Mouse (Mus musculus) C2C12 (cell line): ENCODE measurements at regions not wholly inside any gene's neighbourhood (a gene's known extent, or its start where the extent isn't known, plus 50 kb on each side); places are given as distances from the start of the nearest gene placed in this dataset.

Experiments used
- H3K27me3 ChIP-seq: one replicate; pipeline ENCODE4 v1.6.1; 2011; ENCODE audit not compliant: control insufficient read depth, insufficient read depth, insufficient read length
- H3K36me3 ChIP-seq: one replicate; pipeline ENCODE4 v1.6.1; 2011; ENCODE audit not compliant: control insufficient read depth, insufficient read depth
- H3K4me3 ChIP-seq: one replicate; pipeline ENCODE4 v1.5.1; 2011; ENCODE audit warnings: mild to moderate bottlenecking, control low read depth; ENCODE audit not compliant: poor library complexity, insufficient read depth, severe bottlenecking
- H3K79me2 ChIP-seq: one replicate; pipeline ENCODE4 v1.6.1; 2011; ENCODE audit not compliant: control insufficient read depth, insufficient read depth
- H3K79me3 ChIP-seq: one replicate; pipeline ENCODE4 v1.6.1; 2011; ENCODE audit warnings: low read depth, control low read depth
- H3ac ChIP-seq: one replicate; pipeline ENCODE3; 2011; ENCODE audit warnings: low read depth; ENCODE audit not compliant: control insufficient read depth, insufficient read length
- CEBPB ChIP-seq: IDR thresholded peaks from one replicate; pipeline ENCODE4 v1.6.1; 2011; ENCODE audit warnings: low read depth, mild to moderate bottlenecking, control low read depth, moderate library complexity
- CTCF ChIP-seq: IDR thresholded peaks from one replicate; pipeline ENCODE4 v1.5.1; 2011; ENCODE audit not compliant: control insufficient read depth, insufficient read depth, insufficient read length
- FOSL1 ChIP-seq: IDR thresholded peaks from one replicate; pipeline ENCODE4 v1.8.0; 2011; ENCODE audit warnings: mild to moderate bottlenecking, low read length; ENCODE audit not compliant: poor library complexity, insufficient read depth, severe bottlenecking
- MAX ChIP-seq: IDR thresholded peaks from one replicate; pipeline ENCODE4 v1.6.1; 2011; ENCODE audit warnings: mild to moderate bottlenecking, control low read depth
- MYOD1 ChIP-seq: IDR thresholded peaks from one replicate; pipeline ENCODE4 v1.6.1; 2011; ENCODE audit warnings: low read depth; ENCODE audit not compliant: control insufficient read depth, insufficient read length
- MYOG ChIP-seq: IDR thresholded peaks from one replicate; pipeline ENCODE4 v1.6.1; 2011; ENCODE audit not compliant: control insufficient read depth, insufficient read length; ENCODE audit errors: extremely low read depth
- USF1 ChIP-seq: IDR thresholded peaks from one replicate; pipeline ENCODE4 v1.6.1; 2011; ENCODE audit warnings: low read depth, mild to moderate bottlenecking, control low read depth, moderate library complexity

GRCm38 (mm10) chr12:113337271-113337670, 151.5 kb downstream of the Tmem121 start:
- Histone ChIP-seq H3ac (no peak overlapping the region), H3K4me3 (no peak overlapping the region), H3K79me3 (no peaks in the 10 kb centered on the region), H3K36me3 (no peaks in the 10 kb centered on the region), H3K79me2 (no peaks in the 10 kb centered on the region), H3K27me3 (no peaks in the 10 kb centered on the region)
- TF ChIP-seq FOSL1 = no peak
- no peak for TF ChIP-seq CTCF
- TF ChIP-seq CEBPB = no peak
- no peak for TF ChIP-seq MYOD1
- TF ChIP-seq USF1 = no peak
- no peak for TF ChIP-seq MYOG
- no peak for TF ChIP-seq MAX

DNA sequence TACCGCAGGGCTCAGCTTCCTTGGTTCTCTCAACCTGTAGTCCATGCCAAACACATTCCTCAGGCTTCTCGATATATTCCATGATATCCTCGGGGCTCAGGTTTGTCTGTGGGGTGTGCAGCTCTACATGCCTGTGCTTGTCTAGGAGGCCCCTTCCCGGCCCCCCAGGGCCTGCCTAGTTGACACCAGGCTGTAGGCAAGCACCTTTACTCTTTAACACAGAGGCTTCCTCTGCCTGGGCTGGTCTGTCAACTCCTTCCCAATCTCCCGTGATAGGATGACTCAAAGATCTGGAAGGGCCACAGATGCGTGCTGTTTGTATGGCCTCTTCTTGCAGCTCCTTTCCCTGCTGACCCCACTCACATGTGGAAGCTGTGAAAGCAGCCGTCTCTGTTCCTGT, 150.4 kb upstream of the Adam6b start:
- H3K79me2 ChIP-seq = no peaks in the 10 kb centered on the region
- no peaks in the 10 kb centered on the region for H3K27me3 ChIP-seq
- no peaks in the 10 kb centered on the region for H3K79me3 ChIP-seq
- no peaks in the 10 kb centered on the region for H3K36me3 ChIP-seq
- H3ac ChIP-seq = no peak overlapping the region
- no peak overlapping the region for H3K4me3 ChIP-seq
- no peak for TF ChIP-seq MYOD1
- no peak for TF ChIP-seq MYOG
- no peak for TF ChIP-seq FOSL1
- no peak for TF ChIP-seq USF1
- TF ChIP-seq CTCF = no peak
- no peak for TF ChIP-seq MAX
- TF ChIP-seq CEBPB = no peak

- H3K4me3 ChIP-seq = no peak overlapping the region
- TF ChIP-seq MYOG (no peak), CEBPB (no peak), USF1 (no peak), CTCF (no peak), MAX (no peak), FOSL1 (no peak), MYOD1 (no peak)
- H3K27me3 ChIP-seq = no peaks in the 10 kb centered on the region
- no peak overlapping the region for H3ac ChIP-seq
- no peaks in the 10 kb centered on the region for H3K79me3 ChIP-seq
- H3K36me3 ChIP-seq = no peaks in the 10 kb centered on the region
- no peaks in the 10 kb centered on the region for H3K79me2 ChIP-seq
Measured at GRCm38 (mm10) chr12:113341046-113341445, 148.3 kb upstream of the Adam6b start.

GRCm38 (mm10) chr12:113355132-113355531, 134.2 kb upstream of the Adam6b start:
- Histone ChIP-seq H3K79me2 (no peaks in the 10 kb centered on the region), H3K27me3 (no peaks in the 10 kb centered on the region), H3K36me3 (no peaks in the 10 kb centered on the region), H3K79me3 (no peaks in the 10 kb centered on the region), H3ac (no peak overlapping the region), H3K4me3 (no peak overlapping the region)
- TF ChIP-seq CEBPB (no peak), FOSL1 (no peak), MYOD1 (no peak), CTCF (no peak), MAX (no peak), USF1 (no peak), MYOG (no peak)

GRCm38 (mm10) chr12:113358077-113358476, 131.2 kb upstream of the Adam6b start:
- no peak overlapping the region for H3K4me3 ChIP-seq
- TF ChIP-seq CEBPB = no peak
- no peak for TF ChIP-seq MYOD1
- TF ChIP-seq CTCF = no peak
- TF ChIP-seq MAX = no peak
- no peak for TF ChIP-seq USF1
- no peak for TF ChIP-seq FOSL1
- no peak for TF ChIP-seq MYOG
- H3K79me3 ChIP-seq = no peaks in the 10 kb centered on the region
- no peaks in the 10 kb centered on the region for H3K27me3 ChIP-seq
- H3ac ChIP-seq = no peak overlapping the region
- no peaks in the 10 kb centered on the region for H3K36me3 ChIP-seq
- H3K79me2 ChIP-seq = no peaks in the 10 kb centered on the region

DNA sequence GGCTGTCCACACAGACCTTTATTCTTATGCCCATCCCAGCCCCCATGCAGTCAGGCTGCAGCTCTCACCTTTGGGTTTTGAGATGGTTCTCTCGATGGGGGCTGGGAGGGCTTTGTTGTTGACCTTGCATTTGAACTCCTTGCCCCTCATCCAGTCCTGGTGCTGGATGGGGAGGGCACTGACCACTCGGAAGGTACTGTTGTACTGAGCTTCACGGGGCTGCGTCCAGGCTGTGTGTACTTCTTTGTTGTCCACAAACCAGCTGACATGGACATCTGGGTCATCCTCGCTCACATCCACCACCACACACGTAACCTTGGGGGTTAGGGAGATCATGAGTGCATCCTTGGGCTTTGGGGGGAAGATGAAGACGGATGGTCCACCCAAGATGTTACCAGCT, 129.3 kb upstream of the Adam6b start:
- Histone ChIP-seq H3K27me3 (no peaks in the 10 kb centered on the region), H3K4me3 (no peak overlapping the region), H3ac (no peak overlapping the region), H3K79me2 (no peaks in the 10 kb centered on the region), H3K79me3 (no peaks in the 10 kb centered on the region), H3K36me3 (no peaks in the 10 kb centered on the region)
- TF ChIP-seq CTCF (no peak), FOSL1 (no peak), CEBPB (no peak), MYOG (no peak), MAX (no peak)
